Mouse (Mus musculus) embryo, embryonic 11.5 days (tissue): ENCODE results near the gene Fam214a.

Source experiments
- DNase-seq: peaks from one replicate; pipeline ENCODE4 v3.0.0-alpha.2; 2012; ENCODE audit warnings: low read depth, low spot score

The Fam214a gene

DNA sequence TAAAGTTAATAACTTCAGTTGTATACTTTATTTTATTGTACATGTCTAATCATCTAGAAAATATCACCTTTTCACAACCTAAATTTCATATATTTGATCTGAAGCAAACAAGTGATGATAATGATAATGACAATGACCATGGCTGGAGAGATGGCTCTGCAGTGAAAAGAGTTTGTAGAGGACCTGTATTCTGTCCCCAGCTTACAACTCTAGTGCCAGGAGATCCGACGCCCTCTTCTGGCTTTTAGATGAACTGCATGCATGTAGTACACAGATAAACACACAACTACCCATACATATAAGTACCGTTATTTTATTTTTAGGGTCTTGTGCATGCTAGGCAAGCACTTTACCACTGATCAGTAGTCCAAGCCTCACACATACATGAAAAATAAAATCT is 1.2 kb upstream of the Fam214a start:
- DNase-seq = no peak

DNA sequence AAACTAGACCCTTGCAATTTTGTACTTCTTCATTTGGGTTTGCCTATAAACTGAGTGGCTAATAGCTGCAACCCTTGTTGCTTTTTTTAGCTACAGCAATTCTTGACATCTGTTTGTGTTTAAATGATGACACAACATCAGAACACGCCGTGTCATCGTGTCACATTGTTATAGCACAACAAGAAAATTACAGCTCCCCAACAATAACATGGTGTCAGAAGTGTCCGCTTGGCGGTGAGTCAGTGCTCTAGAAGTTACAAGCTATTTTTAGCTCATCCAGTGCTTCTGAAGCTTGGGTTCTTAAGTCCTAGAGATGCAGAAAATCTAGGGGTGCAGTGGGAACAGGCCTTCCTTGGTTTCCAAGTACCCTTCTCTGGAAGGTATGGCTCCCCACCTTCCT is 578 bp upstream of the Fam214a start:
- no peak for DNase-seq

DNA sequence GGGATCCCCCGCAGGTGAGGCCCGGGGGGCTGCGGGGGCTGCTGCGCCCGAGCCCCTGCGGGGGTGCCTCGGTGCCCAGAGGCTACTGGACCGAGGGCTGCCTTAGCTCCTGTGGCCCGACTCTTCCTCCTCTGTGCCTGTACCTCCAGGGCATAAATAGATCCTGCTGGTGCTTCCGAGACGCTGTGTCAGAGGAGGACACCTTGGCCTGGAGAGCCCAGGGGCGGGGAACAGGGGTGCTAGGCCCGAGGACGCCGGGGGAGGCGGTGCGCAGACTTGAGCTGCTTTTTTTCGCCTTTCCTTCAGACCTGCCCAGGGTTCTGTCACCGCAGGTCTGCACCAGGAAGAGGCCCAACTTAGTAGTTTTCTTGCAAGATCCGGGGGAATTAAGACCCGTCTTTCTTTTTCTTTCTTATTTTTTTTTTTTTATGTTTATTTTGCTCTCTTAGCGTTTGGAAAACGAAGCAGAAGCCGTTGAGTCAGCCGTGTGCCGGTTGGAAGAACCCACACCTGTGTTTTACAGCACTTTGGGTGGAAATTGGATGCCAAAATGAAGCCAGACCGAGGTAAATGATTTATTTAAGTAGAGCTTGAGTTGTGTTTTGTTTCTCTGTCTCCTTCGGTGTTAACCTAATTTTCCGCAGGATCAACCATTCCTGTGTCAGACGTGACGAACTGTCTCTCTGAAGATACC is 728 bp downstream of the Fam214a start:
- DNase-seq = no peak

DNA sequence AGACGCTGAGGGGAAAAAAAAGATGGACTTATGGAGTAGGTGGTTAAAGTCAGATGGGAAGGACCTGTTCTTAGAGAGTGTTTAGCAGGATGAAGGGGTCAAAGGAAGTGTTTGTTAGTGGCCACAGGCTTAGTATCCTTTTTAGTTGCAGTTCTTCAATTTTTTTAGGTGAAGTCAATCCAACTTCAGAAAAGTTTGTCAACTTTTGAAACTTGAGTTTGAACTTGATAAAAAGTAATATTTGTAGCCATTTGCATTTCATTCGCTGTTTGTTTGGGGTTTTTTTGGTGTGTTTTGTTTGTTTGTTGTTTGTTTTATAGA is 1.2 kb downstream of the Fam214a start:
- no peak for DNase-seq

DNA sequence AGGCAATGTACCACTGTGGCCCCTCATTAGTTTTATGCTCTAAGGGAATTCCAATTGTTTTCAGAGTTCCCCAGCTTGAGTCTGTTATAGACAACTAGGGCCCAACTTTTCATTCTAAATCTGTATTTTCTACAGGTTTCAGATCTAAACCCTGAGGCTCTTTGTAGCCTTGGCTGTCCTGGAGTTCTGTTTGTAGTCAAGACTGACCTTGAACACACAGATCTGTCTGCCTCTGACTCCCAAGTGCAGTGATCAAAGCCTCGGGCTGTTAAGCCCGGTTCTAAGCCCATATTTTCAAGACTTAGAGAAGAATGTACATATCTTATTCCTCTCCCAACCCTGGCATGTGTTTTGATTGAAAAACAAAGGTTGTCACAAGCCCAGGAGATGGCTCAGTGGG is 1.7 kb downstream of the Fam214a start:
- no peak for DNase-seq

DNA sequence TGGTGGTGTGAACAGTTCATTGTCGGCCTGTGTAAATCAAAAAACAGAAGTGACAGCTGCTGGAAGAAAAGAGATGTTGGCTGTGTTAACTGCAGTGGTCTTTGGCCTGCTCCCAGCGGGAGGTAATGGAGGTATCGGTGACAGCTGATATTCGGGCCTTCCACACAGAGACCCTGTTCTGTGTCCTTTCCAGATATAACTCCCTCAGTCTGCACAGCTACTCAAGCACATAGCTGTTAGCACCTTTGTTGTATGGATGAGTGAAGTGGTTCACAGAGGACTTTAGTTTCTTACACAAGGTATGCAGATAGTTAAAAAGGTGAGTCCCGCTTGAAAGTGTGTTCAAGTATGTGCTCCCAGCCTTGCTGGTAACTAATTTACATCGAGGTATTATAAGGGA is 7.9 kb downstream of the Fam214a start:
- DNase-seq = no peak

DNA sequence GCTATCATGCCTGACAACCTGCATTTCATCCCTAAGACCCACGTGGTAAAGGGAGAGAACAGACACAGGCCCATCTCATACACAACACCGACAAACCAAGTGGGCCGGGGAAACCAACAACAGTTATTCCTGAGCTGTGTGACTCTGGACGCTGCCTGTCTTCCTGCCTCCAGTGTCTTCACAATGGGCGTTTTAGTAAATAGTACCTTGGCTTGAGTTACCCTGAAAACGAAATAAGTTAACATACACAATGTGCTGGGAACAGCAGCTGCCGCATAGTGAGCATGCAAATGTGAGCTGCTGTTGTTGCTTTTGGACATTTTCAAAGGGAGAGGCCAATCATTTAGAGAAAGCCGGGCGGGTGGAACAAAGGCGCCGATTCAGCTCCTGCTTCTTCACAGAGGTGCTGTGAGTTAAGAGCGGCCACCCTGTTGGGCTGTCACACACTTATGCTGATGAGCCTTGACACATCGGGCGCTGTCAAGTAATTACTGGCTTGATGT is 8.4 kb downstream of the Fam214a start:
- DNase-seq = no peak

DNA sequence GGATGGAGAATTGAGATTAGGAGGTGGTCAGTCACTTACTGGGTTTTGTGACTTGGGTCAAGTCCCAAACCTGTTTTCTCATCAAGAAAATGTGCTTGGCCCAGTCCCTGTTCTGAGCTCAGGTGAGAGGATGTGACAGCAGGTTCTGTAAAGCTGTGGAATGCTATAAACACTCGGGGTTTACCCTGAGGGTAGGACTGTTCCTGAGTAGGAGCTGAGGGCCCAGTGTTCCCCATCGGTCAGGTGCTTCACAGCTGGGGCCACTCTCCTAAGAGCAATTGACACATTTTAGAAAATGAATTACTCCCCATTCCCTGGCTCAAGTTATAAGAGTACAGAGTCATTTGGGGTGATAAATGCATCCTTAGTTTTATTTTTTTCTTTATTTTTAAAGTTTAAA is 11.3 kb downstream of the Fam214a start:
- DNase-seq = no peak

DNA sequence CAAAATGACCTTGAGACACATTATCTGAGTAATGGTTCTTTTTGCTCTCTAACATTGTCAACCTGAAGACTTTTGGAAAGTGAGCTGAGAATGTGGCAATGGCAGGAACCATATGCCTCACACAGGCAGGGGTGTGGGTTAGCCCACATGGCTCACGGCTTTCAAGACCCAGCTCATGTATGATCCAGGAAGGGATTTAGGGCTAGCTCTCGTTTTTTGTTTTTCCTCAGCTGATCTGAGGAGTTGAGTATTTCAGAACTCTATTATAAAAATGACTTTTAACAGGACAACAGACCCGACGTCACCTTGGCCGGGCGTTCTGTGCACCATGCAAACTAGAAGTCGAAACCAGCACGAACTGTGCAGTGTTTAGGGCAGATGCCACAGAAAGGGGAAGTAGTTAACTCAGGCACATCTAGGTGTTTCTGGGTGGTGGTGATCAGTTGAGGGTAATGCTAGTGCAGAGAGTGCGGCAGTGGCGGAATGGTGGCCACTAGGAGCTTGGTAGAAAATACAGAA is 12.2 kb downstream of the Fam214a start:
- DNase-seq = no peak

DNA sequence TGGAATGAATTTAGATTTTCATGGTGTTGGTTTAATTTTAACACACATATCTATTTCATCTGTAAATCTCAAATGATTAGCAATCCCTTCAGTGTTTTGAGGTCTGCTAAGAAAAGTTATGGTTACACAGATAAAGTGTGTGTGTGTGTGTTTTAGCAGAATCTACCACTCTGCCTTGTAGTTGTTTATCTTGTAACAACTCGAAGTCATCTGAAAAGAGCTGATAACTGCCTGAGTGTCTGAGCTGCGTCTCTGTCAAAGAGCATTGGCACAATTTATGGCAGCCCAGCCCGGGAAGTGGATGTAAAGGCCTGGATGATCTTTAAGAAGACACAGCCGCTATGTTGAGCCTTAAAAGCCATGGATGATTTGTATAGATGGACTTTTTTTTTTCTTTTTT is 13.5 kb downstream of the Fam214a start:
- no peak for DNase-seq

DNA sequence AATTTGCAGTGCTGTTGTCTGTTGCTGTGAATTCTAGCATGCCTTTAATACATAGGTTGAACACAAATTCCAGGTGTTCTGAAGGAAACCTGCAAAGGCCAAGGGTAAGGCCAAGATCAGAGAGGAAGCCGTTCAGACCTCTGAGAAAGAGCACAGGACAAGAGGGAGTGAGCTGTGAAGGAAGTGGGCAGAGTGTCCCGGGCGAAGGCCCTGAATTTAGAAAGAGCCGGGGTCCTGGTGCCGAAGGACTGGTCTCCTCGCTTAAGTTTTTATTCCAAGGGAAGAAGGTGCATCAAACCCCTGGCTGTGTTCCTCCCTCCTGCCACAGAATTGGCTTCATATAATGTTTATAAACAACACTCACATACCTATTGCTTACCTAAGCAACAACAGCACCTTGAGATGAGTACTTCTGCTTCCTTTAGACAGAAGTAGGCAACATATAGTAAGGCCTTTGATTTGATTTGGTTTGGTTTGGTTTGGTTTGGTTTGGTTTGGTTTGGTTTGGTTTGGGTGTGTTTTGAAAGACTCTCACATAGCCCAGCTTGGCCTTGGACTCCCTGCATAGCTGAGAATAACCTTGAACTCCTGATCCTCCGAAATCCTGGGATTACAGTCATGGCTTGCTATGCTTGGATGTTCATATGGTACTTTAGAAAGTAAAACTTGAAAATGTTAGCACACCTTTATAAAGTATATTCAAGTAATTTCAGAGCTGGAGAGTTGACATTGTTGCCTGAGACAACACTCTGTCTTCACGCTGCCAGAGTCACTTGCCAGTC is 16.2 kb downstream of the Fam214a start:
- DNase-seq = no peak

DNA sequence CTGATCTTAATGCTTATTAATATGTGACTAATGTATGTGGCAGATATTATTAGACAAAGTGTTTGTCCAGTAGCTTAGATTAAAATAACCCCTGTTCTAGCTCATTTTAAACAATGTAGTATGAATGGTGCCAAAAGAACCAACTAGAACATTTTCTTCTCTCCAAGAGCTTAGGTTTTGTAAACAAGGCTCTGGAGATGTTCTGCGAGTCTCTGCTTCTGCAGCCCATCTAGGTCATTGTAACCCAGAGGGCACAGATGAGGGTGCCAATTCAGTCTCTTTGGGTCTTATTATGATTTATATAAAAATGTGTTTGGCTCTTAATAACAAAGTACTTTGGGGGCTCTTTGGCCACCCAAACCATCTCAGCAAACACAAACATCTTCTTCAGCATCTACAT is 17.9 kb downstream of the Fam214a start:
- no peak for DNase-seq

DNA sequence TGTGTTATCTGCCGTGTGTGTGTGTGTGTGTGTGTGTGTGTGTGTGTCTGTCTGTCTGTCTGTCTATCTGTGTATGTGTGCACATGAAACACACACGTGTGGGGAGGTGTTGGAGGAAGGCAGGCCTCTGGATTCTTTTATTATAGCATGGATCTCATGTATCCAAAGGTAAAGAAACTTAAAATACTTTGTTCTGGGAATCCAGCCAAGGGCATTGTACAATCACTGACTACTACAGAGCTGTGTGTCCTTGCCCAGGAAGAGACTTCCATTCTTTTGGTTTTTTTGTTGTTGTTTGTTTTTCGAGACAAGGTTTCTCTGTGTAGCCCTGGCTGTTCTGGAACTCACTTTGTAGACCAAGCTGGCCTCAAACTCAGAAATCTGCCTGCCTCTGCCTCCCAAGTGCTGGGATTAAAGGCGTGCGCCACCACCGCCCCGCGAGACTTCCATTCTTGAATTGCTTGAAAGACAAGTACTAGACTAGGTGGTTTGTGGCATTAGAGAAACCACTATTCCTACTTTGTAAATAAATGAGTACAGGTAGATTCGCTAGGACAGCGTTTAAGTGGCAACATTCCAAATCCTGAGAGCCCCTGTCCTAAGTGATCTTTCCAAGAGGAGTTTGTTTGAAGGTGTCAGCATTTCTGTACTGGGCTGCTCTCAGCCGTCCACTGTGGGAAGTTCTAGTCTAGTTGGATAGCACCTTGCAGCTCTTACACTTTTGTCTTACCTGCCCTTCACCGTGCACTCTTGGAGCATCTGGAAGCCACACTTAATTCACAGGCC is 18.7 kb downstream of the Fam214a start:
- no peak for DNase-seq

DNA sequence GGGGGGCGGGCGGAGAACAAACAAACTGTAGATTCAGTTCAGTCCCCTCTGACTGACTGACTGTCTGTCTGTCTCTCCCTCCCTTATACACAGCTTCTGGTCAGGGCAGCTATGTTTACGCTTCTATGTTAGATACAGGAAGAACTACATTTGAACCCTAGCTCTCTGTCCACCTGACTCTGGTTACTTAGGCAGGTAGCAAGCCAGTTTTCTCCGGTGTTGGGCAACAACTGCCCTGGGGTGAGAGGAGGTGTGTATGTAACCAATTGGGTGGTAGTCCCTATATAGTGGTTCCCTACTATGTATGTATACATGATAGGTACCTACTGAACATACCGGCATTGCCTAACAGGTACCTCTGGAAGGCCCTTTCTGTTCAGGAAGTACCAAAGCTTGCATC is 20.1 kb downstream of the Fam214a start:
- no peak for DNase-seq

DNA sequence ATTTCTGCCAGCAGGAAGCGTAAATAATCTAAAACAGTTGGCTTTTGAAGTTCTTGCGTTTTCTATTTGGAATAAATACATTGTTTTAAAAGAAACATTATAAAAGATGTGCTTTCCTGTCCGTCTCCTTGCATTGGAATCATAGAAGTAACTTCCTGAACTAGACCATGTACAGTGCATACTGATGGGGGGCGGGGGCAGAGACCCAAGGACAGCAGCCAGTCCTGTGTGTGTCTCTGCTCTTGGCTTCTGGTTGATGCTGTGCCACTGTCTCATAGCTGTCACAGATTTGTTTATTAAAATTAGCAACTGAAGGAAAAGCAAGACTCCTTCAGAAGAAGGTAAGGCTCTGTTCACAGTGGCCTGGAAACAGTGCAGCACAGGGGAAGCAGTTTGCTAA is 20.5 kb downstream of the Fam214a start:
- no peak for DNase-seq

DNA sequence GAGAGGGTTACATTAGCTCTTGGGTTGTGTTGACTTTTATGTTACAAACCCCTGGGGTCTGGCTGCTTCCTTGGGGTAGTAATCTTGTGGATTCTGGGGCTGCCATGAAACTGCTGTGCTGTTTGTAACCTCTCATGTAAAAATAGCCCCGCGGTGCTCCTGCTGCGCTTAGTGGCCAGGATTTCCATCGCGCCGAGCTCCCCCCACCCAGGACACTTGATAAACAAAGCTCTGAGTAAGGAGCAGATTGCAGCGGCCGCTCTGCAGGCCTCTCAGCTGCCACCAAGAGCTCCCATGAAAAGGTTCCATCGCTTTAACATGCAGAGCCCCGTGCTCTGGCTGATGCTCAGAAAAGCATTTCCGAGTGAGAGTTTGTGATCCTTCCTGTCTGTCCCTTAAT is 22.1 kb downstream of the Fam214a start:
- no peak for DNase-seq

DNA sequence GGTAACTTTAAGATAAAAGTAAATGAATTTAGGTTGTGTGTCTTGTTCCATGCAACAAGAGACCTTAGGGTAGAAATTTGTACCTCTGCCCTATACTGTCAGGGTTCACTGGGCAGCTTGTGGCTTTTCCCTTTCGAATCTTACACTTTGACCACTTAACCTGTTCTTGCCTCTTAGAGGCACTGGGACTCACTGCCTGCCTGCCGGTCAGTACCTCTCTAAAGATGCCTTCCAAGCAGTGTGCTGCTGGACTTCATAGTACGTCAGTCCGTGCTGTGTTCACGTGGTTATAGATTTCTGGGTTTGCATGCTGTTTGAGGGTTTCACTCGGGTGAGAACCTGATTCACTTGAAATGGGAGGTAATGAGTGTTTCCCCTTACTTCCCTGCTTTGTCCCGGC is 22.7 kb downstream of the Fam214a start:
- no peak for DNase-seq

DNA sequence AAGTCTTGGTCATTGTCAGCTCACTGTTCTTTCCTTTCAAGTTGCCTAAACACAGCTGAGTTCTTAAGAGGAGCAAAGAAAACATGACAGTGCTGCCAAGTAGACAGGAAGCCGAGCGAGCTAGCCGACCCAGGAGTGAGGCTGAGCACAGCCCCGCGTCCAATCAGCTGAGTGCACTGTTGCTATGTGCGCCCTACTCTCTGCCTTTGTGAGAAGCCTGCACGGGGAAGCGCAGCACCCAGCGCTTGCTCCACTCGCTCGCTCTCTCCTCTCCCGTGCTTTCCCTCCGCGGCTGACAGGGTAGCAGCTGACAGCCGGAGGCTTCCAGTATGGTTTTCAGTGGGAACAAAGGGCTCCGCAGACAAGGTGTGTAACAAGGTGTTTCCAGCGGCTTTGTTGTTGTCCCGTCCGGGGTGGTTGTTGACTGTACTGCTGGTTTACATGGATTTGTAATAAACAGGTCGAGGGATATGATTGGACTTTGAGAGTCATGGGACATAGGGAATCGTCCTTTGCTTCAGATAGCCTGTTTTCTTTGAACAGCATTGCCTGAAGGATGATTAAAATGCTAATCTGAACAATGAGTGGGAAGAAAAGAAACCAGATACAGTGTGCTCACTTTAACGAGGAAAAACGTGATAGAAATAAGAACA is 23.4 kb downstream of the Fam214a start:
- peak; percentile 75 for DNase-seq

DNA sequence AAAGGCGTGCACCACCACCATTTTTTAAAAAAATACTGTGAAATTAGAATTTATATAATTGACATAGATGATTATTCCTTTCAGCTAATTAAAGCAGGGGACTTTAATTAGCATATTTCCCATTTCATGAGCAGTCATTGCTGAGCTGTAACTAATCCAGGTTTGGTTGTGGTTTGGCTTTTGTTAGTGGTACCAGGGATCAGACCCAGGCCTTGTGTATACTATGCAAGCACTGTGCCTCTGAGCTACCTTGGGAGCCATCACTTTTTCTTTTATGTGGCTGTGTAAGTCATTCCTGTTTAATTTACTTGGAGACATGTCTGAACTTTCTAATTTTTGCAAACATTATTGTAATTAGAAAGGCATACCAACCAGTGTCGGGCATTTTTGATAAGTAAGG is 24.6 kb downstream of the Fam214a start:
- no peak for DNase-seq

DNA sequence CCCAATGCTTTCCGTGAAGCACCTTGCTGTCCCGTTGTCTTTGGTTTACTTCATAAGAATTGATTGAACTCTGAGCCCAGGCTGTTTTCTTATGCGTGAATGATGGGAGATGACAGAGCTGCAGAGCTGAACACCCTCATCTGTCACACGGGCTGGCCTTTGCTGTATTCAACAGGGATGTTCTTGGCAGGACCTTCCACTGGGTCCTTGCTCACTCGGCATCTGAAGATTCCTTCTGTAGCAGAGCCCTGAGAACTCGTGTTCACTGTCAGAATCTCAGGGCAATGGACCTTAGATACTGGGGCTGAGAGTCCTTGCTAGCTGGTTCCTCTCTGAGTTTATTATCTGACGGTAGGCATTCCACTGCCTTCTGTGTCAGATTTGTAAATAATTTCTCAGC is 25.3 kb downstream of the Fam214a start:
- DNase-seq = no peak

DNA sequence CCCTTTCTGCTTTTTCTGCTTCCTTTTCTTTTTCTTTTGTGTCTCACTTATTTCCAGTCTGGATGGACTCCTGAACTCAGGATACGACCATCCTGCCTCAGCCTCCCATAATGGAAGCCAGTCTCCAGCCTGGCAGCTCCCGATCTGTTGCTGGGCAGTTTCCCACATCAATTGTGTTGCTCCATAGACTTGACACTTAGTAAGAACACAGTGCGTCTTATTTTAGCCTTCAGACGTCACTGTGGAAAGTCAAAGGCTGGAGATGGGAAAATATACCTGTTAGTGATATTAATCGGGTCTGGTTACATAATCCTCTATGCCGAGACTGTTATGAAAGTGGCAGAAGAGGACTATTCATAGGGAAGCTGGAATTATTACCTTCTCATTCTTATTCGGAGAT is 26.2 kb downstream of the Fam214a start:
- no peak for DNase-seq

DNA sequence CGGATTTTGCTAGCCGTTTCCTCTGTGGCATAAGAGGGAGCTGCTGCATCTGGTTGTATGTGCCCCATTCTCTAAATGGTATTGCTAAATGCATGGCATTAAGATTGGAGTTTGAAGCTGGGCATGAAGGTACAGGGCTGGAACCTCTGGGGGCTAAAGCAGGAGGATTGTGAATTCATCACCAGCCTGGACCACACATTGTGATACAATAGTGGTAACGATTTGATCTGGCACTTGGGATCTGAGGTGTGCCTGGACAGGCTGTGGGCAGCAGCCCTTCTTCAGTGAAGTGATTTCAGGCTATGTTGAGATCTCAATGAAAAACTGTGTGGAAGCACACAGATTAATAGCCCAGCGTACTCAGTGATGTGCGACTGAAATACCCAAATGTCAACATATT is 26.7 kb downstream of the Fam214a start:
- DNase-seq = no peak
